Mouse (Mus musculus) adrenal gland, postnatal 14 days (tissue): ENCODE results near the gene Crybb2. TPM values are rescaled to one million over a fixed set of nuclear protein-coding genes. Genes with fewer than 3 reads are reported as not detected.

Experiments used
- DNase-seq: peaks from one replicate; pipeline ENCODE4 v3.0.0; 2021; ENCODE audit warnings: mixed read lengths
- total RNA-seq: library from RNA; stranded (reverse); gene quantifications from 2 replicates; pipeline ENCODE4 v1.2.3, GENCODE M21; 2021

Crybb2 gene
- total RNA-seq, 1 experiment from 2014 or later, result not detected

DNA sequence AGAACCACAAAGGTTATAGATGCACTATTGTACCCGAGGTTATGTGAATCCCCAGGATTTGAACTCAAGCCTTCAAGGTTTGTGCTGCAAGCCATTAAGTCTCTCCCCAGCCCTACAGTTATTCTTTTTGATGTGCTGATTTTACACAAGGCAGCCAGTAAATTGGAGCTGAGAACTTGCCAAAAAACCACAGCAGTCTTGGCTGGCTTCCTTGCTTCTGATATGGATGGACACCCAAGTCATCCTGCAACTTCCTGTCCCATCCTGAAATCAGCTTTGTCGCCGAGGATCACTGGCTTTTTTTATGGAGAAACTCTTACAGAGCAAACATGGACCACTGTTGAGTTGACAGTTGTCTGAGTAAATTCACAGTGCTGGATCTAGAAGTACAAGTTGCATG lies 39.8 kb downstream of the Crybb2 start:
- no peak for DNase-seq

DNA sequence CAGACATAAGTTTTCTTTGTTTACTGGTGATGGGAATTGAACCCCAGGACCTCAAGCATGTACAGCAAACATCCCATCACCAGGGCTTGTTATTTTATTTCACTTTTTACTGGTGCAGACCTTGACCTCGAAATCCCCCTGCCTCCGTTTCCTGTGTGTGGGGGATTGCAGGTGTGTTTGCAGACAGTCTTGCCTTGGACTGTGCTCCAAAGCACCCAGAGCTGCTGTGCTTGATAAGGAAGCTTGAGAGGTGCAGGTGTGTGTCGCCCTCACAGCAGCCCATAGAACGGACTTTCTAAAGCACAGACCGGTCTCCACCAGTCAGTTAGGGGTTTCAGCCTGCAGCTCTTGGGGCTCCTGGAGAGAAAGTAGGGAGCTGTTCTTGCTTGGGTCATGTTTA lies 43.2 kb downstream of the Crybb2 start:
- no peak for DNase-seq

GRCm38 (mm10) chr5:113024154-113024764 lies 45.7 kb downstream of the Crybb2 start:
- peak; percentile 79 for DNase-seq

DNA sequence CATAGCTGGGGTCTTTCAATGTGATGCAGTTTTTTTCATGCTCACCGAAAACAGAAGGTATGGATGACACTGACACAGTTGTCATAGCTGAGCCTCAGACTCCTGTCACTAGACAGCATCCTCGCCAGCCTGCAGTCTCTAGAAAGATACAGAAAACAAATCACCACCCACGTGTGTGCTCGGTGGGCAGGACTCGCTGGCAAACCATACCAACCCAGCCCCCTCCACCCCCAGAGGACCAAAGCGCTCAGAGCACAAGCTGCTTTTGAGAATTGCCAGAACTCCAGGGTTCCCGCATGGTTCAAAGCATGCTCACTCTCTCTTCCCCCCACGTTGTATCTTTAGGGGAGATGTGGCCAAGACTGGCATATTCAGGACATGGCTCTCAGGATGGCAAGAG lies 51.7 kb downstream of the Crybb2 start:
- peak; percentile 34 for DNase-seq

DNA sequence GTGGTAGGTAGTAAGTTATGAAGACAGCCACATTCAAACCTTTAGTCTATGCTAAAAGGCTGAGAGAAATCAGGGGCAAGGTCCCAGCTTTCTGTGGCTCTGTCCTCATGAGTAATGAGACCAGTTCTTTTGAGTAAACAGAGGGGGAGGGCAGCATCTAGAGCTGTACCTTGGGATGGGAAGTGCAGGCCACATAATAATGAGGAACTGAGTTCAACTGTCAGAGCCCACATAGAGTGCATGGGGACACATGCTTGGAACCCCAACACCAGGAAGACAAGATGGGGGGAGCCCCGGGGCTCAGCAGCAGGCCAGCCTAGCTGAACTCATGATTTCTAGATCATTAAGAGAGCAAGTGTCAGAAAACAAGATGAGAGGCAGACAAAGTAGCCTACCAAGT lies 52.9 kb downstream of the Crybb2 start:
- no peak for DNase-seq

- peak; percentile 75 for DNase-seq
Observed at GRCm38 (mm10) chr5:113015236-113016061, 54.5 kb downstream of the Crybb2 start, which contains the start of gene Grk3. Grk3 (minus strand) TSS chr5:113015791.

GRCm38 (mm10) chr5:113014808-113015235 lies 55.1 kb downstream of the Crybb2 start:
- peak; percentile 68 for DNase-seq

DNA sequence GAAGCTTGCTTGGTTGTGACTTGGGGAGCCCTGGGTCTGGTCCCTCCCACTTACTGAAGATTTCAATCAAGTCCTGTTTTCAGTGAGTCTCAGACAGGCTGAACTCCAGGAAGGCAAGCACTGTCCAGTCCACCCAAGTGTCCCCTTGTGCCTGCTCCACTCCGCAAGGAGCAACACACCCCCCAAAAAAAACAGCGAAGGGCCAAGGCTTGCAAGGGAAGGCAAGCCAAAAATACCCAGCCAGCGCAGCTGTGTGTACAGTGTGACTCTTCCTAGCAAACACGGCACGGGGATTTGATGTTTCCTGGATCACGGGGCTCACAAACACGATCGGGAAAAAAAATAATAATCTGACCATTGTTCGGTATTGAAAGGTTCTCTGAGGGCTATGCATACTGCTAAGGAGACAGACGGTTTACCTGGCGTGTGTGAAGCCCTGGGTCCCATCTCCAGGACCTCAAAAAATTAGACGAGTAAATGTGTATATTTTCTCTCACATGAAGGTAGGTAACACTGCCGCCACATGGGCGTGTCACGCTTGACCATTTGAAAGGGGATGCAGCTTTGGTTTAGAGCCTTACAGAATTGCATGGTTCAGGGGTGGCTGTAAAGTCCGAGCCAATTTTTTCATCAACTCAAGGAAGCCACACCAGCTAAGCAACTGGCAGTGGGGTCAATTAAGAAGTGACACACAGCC lies 55.7 kb downstream of the Crybb2 start:
- DNase-seq, result no peak

DNA sequence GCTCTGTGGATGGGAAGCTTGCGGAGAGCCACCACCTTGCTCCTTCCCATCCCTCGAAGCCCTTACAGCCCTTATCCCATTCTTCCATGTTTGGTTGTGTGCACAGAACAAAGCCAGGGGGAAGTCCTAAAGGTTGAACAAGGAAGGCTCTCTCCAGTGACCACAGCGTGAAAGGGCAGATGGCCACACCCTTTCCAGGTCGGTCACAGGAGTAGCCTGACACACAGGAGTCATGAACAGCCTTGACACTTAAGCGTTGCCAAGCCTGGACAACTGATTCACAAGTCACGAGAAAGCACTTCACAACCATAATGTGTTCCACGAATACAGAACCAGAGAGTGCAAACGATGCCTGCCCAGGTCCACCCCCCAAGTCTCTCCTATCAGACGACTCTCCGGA lies 58.0 kb downstream of the Crybb2 start:
- no peak for DNase-seq

GRCm38 (mm10) chr5:113009183-113009820 lies 60.6 kb downstream of the Crybb2 start:
- DNase-seq, result no peak

- DNase-seq, result no peak
Observed at GRCm38 (mm10) chr5:113008496-113008895, 61.4 kb downstream of the Crybb2 start.

Other genes with a start within 250 kb of the Crybb2 start
- 0.07 and 0.23 TPM in 2 replicates for gene Myo18b, start 173.8 kb downstream of the Crybb2 start, total RNA-seq
- 36.7 and 37.5 TPM in 2 replicates for gene Grk3, start 54.3 kb downstream of the Crybb2 start, total RNA-seq
- gene Crybb3, start 11.5 kb upstream of the Crybb2 start, total RNA-seq, result 1.4 and 2.2 TPM in 2 replicates
- 18.2 and 20.7 TPM in 2 replicates for gene 2900026A02Rik, start 151.1 kb upstream of the Crybb2 start, total RNA-seq
- not detected in 2 replicates for gene Tmem211, start 156.8 kb upstream of the Crybb2 start, total RNA-seq
- gene Sgsm1, start 240.7 kb upstream of the Crybb2 start, total RNA-seq, result 8.8 and 10.4 TPM in 2 replicates